Mouse (Mus musculus): ENCODE measurements around the gene Muc20. TPM values are rescaled to one million over a fixed set of nuclear protein-coding genes. Genes with fewer than 3 reads are reported as not detected.

Muc20 gene
- polyA plus RNA-seq, 1 experiment: 0.22 TPM

DNA sequence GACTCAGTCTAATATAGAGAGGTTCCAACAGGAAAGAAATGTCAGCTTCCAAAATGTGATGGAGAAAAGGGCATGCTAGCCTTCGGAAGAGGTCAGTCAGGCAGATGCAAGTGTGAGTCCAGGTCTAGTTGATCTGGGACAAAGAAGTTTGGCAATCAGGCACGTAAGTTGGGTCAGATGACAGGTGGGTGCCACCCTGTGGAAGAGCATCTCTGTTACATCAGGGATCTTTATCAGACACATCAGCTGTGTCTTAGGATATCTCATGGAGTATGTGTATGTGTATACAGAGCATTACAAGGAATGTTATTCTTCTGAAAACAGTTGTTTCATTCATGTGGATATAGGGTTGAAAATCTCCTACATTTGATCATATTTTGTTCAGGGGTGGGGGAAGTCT lies 32.7 kb downstream of the Muc20 start:
- H3K4me3 ChIP-seq (ENCODE audit: control insufficient read depth, insufficient read depth, low read length): no peak overlapping the region
- 95% methylated on average over 2 of the region's 2 CpGs for WGBS
- no peak overlapping the region for H3K27ac ChIP-seq (ENCODE audit: control insufficient read depth, insufficient read depth, low read length)
- no peaks in the 10 kb centered on the region for H3K4me1 ChIP-seq (replicated peaks; ENCODE audit: control insufficient read depth, insufficient read depth, low read length)
- DNase-seq: no peak
- no peaks in the 10 kb centered on the region for H3K36me3 ChIP-seq (ENCODE audit: control insufficient read depth, insufficient read depth, low read length)
- H3K27me3 ChIP-seq (ENCODE audit: control insufficient read depth, insufficient read depth, low read length): no peaks in the 10 kb centered on the region
- TF ChIP-seq POLR2A (IDR thresholded peaks at IDR 0.05; ENCODE audit: control insufficient read depth, extremely low read depth, insufficient read depth, low read length, poor library complexity): no peak

DNA sequence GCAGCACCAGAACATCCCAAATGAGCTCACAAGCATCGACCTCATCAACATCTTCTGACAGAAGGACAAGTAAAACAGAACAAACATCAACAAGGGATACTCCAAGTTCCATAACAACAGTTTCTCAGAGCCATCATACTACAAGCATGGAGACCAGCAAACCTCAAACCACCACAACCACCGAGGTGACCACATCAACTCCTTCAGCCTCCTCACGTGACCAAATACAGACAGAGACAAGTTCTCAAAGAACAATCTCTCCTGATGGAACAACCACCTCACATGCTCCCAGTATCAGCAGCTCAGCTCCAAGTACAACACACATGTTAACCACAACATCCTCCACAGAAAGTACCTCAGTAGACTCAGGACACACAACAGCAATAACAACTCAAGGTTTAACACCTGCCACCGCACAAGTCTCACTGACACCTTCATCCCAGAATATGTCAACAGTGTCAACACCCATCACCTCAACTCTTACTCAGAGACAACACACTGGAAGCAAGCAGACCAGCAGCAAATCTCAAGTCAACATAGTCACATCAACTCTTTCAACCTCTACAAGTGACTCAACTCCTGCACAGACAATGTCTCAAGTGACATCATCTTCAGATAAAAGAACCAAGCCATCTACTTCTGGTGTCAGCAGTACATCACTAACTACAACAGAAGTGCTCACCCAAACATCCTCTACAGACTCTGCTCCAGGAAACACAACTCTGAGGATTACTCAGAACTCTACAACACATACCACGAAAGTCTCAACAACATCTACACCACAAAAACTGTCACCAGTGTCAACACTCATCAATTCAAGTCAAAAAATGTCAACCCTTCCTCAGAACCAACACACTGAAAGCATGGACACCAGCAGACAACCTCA lies 46.8 kb downstream of the Muc20 start:
- Histone ChIP-seq H3K4me3 (ENCODE audit: control insufficient read depth, insufficient read depth, low read length) (no peak overlapping the region), H3K4me1 (replicated peaks; ENCODE audit: control insufficient read depth, insufficient read depth, low read length) (peaks cover 5% of the 10 kb centered on the region), H3K27me3 (ENCODE audit: control insufficient read depth, insufficient read depth, low read length) (no peaks in the 10 kb centered on the region), H3K36me3 (ENCODE audit: control insufficient read depth, insufficient read depth, low read length) (no peaks in the 10 kb centered on the region), H3K27ac (ENCODE audit: control insufficient read depth, insufficient read depth, low read length) (no peak overlapping the region)
- no peak for DNase-seq
- WGBS: 32% methylated on average over 5 of the region's 5 CpGs
- TF ChIP-seq CTCF (IDR thresholded peaks at IDR 0.05; ENCODE audit: borderline replicate concordance, control insufficient read depth, extremely low read depth, insufficient read depth, low read length, poor library complexity) (no peak), POLR2A (IDR thresholded peaks at IDR 0.05; ENCODE audit: control insufficient read depth, extremely low read depth, insufficient read depth, low read length, poor library complexity) (no peak)

DNA sequence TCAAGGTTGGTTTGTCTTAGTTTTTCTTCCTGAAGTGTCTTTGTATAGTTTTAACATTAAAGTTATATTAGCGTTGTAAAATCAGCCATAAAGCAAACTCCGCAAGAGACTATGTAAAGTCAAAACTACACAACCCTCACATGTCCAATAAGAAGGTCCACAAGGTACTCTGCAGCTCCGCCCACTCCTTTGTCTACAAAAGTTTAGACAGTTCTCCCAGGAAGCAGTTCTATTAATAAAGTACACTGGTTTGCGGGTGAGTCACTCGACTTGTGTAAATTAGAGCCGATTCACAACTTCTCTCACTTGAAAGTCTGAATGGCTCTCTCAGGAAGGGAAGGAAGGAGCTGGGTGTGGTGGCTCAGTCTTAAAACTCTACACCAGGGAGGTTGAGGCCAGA lies 51.4 kb downstream of the Muc20 start:
- Histone ChIP-seq H3K27ac (ENCODE audit: control insufficient read depth, insufficient read depth, low read length) (no peak overlapping the region), H3K4me1 (replicated peaks; ENCODE audit: control insufficient read depth, insufficient read depth, low read length) (peaks cover 3% of the 10 kb centered on the region), H3K4me3 (ENCODE audit: control insufficient read depth, insufficient read depth, low read length) (no peak overlapping the region), H3K27me3 (ENCODE audit: control insufficient read depth, insufficient read depth, low read length) (no peaks in the 10 kb centered on the region), H3K36me3 (ENCODE audit: control insufficient read depth, insufficient read depth, low read length) (no peaks in the 10 kb centered on the region)
- no peak for DNase-seq
- TF ChIP-seq POLR2A (IDR thresholded peaks at IDR 0.05; ENCODE audit: control insufficient read depth, extremely low read depth, insufficient read depth, low read length, poor library complexity): no peak
- TF ChIP-seq CTCF (IDR thresholded peaks at IDR 0.05; ENCODE audit: borderline replicate concordance, control insufficient read depth, extremely low read depth, insufficient read depth, low read length, poor library complexity): no peak
- 51% methylated on average over 6 of the region's 6 CpGs for WGBS

DNA sequence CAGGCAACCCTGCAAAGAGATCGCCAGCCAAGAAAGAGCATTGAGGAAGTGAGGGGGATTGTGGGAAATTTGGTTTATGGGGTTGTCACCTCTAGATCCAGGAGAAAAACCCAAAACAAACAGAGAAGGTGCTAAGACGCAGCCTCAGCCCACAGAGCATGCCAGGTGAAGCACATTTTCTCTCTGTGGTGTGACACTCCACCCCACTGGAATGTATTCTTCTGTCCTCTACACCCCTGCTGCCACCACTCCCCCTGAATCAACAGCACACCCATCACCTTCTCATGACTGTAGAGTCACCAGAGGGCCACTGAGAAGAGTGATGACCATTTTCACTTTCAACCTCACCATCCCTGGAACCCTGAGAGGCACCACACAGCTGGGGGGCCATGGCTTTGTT lies 54.5 kb downstream of the Muc20 start:
- TF ChIP-seq POLR2A (IDR thresholded peaks at IDR 0.05; ENCODE audit: control insufficient read depth, extremely low read depth, insufficient read depth, low read length, poor library complexity) (no peak), CTCF (IDR thresholded peaks at IDR 0.05; ENCODE audit: borderline replicate concordance, control insufficient read depth, extremely low read depth, insufficient read depth, low read length, poor library complexity) (no peak)
- no peak for DNase-seq
- H3K27ac ChIP-seq (ENCODE audit: control insufficient read depth, insufficient read depth, low read length): no peak overlapping the region
- no peaks in the 10 kb centered on the region for H3K4me1 ChIP-seq (replicated peaks; ENCODE audit: control insufficient read depth, insufficient read depth, low read length)
- no peaks in the 10 kb centered on the region for H3K27me3 ChIP-seq (ENCODE audit: control insufficient read depth, insufficient read depth, low read length)
- H3K4me3 ChIP-seq (ENCODE audit: control insufficient read depth, insufficient read depth, low read length): no peak overlapping the region
- no peaks in the 10 kb centered on the region for H3K36me3 ChIP-seq (ENCODE audit: control insufficient read depth, insufficient read depth, low read length)
- 55% methylated on average over 2 of the region's 2 CpGs for WGBS

DNA sequence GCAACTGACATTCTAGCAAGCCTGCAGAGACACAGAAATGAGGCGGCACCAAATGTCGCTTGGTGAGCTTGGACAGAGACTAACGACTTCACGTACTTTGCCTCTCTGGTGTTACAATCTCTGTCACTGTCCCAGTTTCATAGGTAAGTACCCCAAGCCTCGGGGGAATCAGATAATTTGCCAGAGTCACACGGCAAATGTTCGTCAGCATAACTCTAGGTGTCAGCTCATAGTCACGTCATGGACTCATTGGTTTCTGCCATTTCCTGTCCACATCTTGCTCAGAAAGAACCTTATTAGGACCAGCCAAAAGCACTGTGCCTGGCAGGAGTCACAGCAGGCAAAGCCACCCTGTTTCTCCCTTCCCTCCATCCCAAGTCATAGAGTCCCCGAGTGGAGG lies 55.9 kb downstream of the Muc20 start:
- Histone ChIP-seq H3K27me3 (ENCODE audit: control insufficient read depth, insufficient read depth, low read length) (no peaks in the 10 kb centered on the region), H3K36me3 (ENCODE audit: control insufficient read depth, insufficient read depth, low read length) (no peaks in the 10 kb centered on the region), H3K4me1 (replicated peaks; ENCODE audit: control insufficient read depth, insufficient read depth, low read length) (no peaks in the 10 kb centered on the region), H3K4me3 (ENCODE audit: control insufficient read depth, insufficient read depth, low read length) (no peak overlapping the region), H3K27ac (ENCODE audit: control insufficient read depth, insufficient read depth, low read length) (no peak overlapping the region)
- no peak for TF ChIP-seq CTCF (IDR thresholded peaks at IDR 0.05; ENCODE audit: borderline replicate concordance, control insufficient read depth, extremely low read depth, insufficient read depth, low read length, poor library complexity)
- no peak for TF ChIP-seq POLR2A (IDR thresholded peaks at IDR 0.05; ENCODE audit: control insufficient read depth, extremely low read depth, insufficient read depth, low read length, poor library complexity)
- 93% methylated on average over 9 of the region's 9 CpGs for WGBS
- DNase-seq: no peak

DNA sequence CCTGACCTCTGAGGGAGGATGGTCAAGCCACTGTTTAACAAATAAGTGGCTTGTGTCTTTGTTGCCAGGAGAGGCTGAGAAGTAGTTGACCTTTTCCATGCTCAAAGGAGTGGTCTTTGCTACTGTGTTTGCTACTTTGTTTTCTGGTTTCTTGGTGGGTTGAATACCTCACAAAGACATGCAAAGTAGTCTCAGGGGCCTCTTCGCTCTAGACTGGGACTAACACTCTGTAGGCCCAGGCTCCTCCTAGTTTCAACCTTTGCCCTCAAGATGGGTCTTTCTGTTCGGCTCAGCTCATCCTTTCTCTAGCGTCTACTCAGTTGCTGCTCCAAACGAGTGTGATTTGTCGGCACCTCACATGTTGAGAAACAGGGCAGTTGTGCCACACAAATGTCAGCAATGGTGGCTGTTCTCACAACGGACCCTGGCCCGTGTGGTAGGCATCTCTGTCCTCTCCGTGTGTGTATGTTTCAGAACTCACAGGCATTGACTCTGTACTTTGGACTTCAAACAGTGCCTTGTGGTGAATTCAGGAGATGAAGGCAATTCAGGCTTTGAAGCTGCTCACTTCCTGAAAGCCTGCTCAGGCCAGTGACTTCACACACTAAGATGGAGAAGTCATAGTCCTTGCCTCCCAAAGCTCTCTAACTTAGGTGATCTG lies 57.1 kb downstream of the Muc20 start:
- no peak overlapping the region for H3K27ac ChIP-seq (ENCODE audit: control insufficient read depth, insufficient read depth, low read length)
- WGBS: 76% methylated on average over 8 of the region's 8 CpGs
- TF ChIP-seq CTCF (IDR thresholded peaks at IDR 0.05; ENCODE audit: borderline replicate concordance, control insufficient read depth, extremely low read depth, insufficient read depth, low read length, poor library complexity) (no peak), POLR2A (IDR thresholded peaks at IDR 0.05; ENCODE audit: control insufficient read depth, extremely low read depth, insufficient read depth, low read length, poor library complexity) (no peak)
- no peak for DNase-seq
- H3K36me3 ChIP-seq (ENCODE audit: control insufficient read depth, insufficient read depth, low read length): no peaks in the 10 kb centered on the region
- H3K4me1 ChIP-seq (replicated peaks; ENCODE audit: control insufficient read depth, insufficient read depth, low read length): no peaks in the 10 kb centered on the region
- H3K4me3 ChIP-seq (ENCODE audit: control insufficient read depth, insufficient read depth, low read length): no peak overlapping the region
- no peaks in the 10 kb centered on the region for H3K27me3 ChIP-seq (ENCODE audit: control insufficient read depth, insufficient read depth, low read length)
